Comparison of ENCODE assay signal across 16 mouse cellular contexts in genomic region chr16:96481791-96482190, GRCm38 (mm10).
DNase-seq lines count a peak whose midpoint lies in the region.
"Had no signal": no experiment of that assay in that cellular context is flagged by ENCODE, and none has a peak within 500 bp of the region (broad histone marks: within the 10 kb centered on the region; RNA-seq: fewer than 3 reads in every experiment).

No protein-coding gene starts in this region.

- peak; percentile 56 to 62 for DNase-seq in cerebellum, postnatal 10 days
- no peak for DNase-seq in cerebellum, adult 8-10 months
- peak; percentile 57 to 66 for DNase-seq in cerebellum, postnatal 14 days
- DNase-seq in cerebellum, adult 11 months, result no peak
- DNase-seq in cerebellum, postnatal 36 days, result peak; percentile 13 to 19
- no peak for DNase-seq in cerebellum, adult 9-11 months
- DNase-seq: adrenal gland, adult 2 months; adrenal gland, adult 8-10 months; adrenal gland, postnatal 10 days; adrenal gland, postnatal 14 days; adrenal gland, postnatal 25 days; adrenal gland, postnatal 36 days; B cell, adult 2 months; cerebellum, adult 11-12 months; cerebellum, adult 18-20 months; cerebellum, adult 2 months had no signal

Comparison
In these comparisons a context has a peak if more than half of its experiments do, and no peak if none do; other contexts are left out.
1. DNase-seq: peak in cerebellum, postnatal 10 days (2 of 2), cerebellum, postnatal 14 days (2 of 2) and cerebellum, postnatal 36 days (2 of 2); none in cerebellum, adult 8-10 months (single experiment), cerebellum, adult 11 months (single experiment) and cerebellum, adult 9-11 months (single experiment).